9 mouse cellular contexts compared by ENCODE assay signal in genomic region chr4:131920141-131920594, GRCm38 (mm10). TPM values are rescaled to one million over a fixed set of nuclear protein-coding genes. Genes with fewer than 3 reads are reported as not detected.
A peak's percentile ranks its signal among the peaks of the same experiment; 100 is the strongest.
DNase-seq lines count a peak whose midpoint lies in the region; ATAC-seq and TF ChIP-seq lines count a peak whose summit lies in the region.
"Had no signal": no experiment of that assay in that cellular context is flagged by ENCODE, and none has a peak within 500 bp of the region (broad histone marks: within the 10 kb centered on the region; RNA-seq: fewer than 3 reads in every experiment).

No protein-coding gene starts in this region.

- peaks cover 87% of the 10 kb centered on the region for H3K27me3 ChIP-seq in forebrain, embryonic 14.5 days (replicated peaks; ENCODE audit: control insufficient read depth, insufficient read depth, low read length)
- peaks cover 95% of the 10 kb centered on the region for H3K27me3 ChIP-seq in hindbrain, embryonic 14.5 days (ENCODE audit: control insufficient read depth, insufficient read depth, low read length)
- peaks cover 99% of the 10 kb centered on the region for H3K27me3 ChIP-seq in liver, embryonic 13.5 days

- no peak for TF ChIP-seq CTCF in olfactory bulb, adult 2 months (IDR thresholded peaks at IDR 0.05; ENCODE audit: insufficient read depth, low read depth, low read length)

- no peak for TF ChIP-seq POLR2A in olfactory bulb, adult 2 months (IDR thresholded peaks at IDR 0.05; ENCODE audit: insufficient read depth, low read depth, low read length)

- under 1% methylated on average over 24 of the region's 51 CpGs for WGBS in forebrain, embryonic 14.5 days
- 5% methylated on average over 30 of the region's 51 CpGs for WGBS in hindbrain, embryonic 14.5 days
- 5% methylated on average over 39 of the region's 51 CpGs for WGBS in liver, embryonic 13.5 days (ENCODE audit: insufficient replicate concordance)
- WGBS in olfactory bulb, adult 2 months: 22% methylated on average over 51 of the region's 51 CpGs

- ATAC-seq in forebrain, embryonic 14.5 days: no peak
- no peak for ATAC-seq in hindbrain, embryonic 14.5 days (ENCODE audit: low FRiP score)
- ATAC-seq in liver, embryonic 13.5 days (ENCODE audit: low read depth): no peak

- H3K4me2 ChIP-seq in forebrain, embryonic 14.5 days (ENCODE audit: low read length): peak overlapping the region; percentile 67
- peak overlapping the region; percentile 83 for H3K4me2 ChIP-seq in hindbrain, embryonic 14.5 days (replicated peaks)
- peak overlapping the region; percentile 71 for H3K4me2 ChIP-seq in liver, embryonic 13.5 days

- no peak overlapping the region for H3K27ac ChIP-seq in forebrain, embryonic 14.5 days (ENCODE audit: low read depth, low read length)
- no peak overlapping the region for H3K27ac ChIP-seq in hindbrain, embryonic 14.5 days
- peak overlapping the region; percentile 39; the same call in 1 of the 2 replicates for H3K27ac ChIP-seq in liver, embryonic 13.5 days
- no peak overlapping the region for H3K27ac ChIP-seq in olfactory bulb, adult 2 months (ENCODE audit: insufficient read depth, low read depth, low read length)

- peak; percentile 46 to 54 for DNase-seq in lung, adult 18-20 months
- DNase-seq in lung, postnatal 25 days (ENCODE audit: low spot score): no peak
- peak; percentile 31 for DNase-seq in forebrain, embryonic 14.5 days (ENCODE audit: low spot score)
- DNase-seq in hindbrain, embryonic 14.5 days (ENCODE audit: low spot score): no peak
- DNase-seq in liver, embryonic 13.5 days: no peak
- no peak for DNase-seq in cerebellum, postnatal 25 days
- no peak for DNase-seq in layer of hippocampus, adult 8-10 months (ENCODE audit: low spot score in 2 of 2)

- peak overlapping the region; percentile 42 for H3K4me3 ChIP-seq in forebrain, embryonic 14.5 days (ENCODE audit: low read depth, low read length)
- peak overlapping the region; percentile 47 for H3K4me3 ChIP-seq in hindbrain, embryonic 14.5 days (replicated peaks; ENCODE audit: low read length)
- H3K4me3 ChIP-seq in liver, embryonic 13.5 days (replicated peaks): peak overlapping the region; percentile 59
- H3K4me3 ChIP-seq in olfactory bulb, adult 2 months (ENCODE audit: insufficient read depth, low read depth, low read length): peak overlapping the region; percentile 39; the same call in 1 of the 2 replicates

- no peak overlapping the region; the same call in 1 of the 2 replicates for H3K9ac ChIP-seq in forebrain, embryonic 14.5 days (ENCODE audit: low read length)
- H3K9ac ChIP-seq in hindbrain, embryonic 14.5 days: no peak overlapping the region
- no peak overlapping the region; the same call in 1 of the 2 replicates for H3K9ac ChIP-seq in liver, embryonic 13.5 days

- peaks cover 21% of the 10 kb centered on the region for H3K4me1 ChIP-seq in forebrain, embryonic 14.5 days (ENCODE audit: control insufficient read depth, insufficient read depth, low read length)
- peaks cover 21% of the 10 kb centered on the region for H3K4me1 ChIP-seq in hindbrain, embryonic 14.5 days (replicated peaks; ENCODE audit: control insufficient read depth, insufficient read depth, low read length)
- peaks cover 66% of the 10 kb centered on the region for H3K4me1 ChIP-seq in liver, embryonic 13.5 days (replicated peaks)
- H3K4me1 ChIP-seq in olfactory bulb, adult 2 months (ENCODE audit: control insufficient read depth, insufficient read depth, low read length): peaks cover 30% of the 10 kb centered on the region

- H3K9me3 ChIP-seq in forebrain, embryonic 14.5 days (replicated peaks; ENCODE audit: control insufficient read depth, low read length): no peaks in the 10 kb centered on the region
- no peaks in the 10 kb centered on the region for H3K9me3 ChIP-seq in hindbrain, embryonic 14.5 days (ENCODE audit: control insufficient read depth, low read length)
- no peaks in the 10 kb centered on the region for H3K9me3 ChIP-seq in liver, embryonic 13.5 days (replicated peaks)

- H3K36me3 ChIP-seq in forebrain, embryonic 14.5 days (ENCODE audit: control insufficient read depth, insufficient read depth, low read length): peaks cover 6% of the 10 kb centered on the region
- peaks cover 22% of the 10 kb centered on the region for H3K36me3 ChIP-seq in hindbrain, embryonic 14.5 days (replicated peaks; ENCODE audit: control insufficient read depth, insufficient read depth)
- peaks cover 37% of the 10 kb centered on the region for H3K36me3 ChIP-seq in liver, embryonic 13.5 days

RNA-seq across cellular contexts. Expression of gene Tmem200b, which starts 1.4 kb away (rescaled TPM):
- not detected in 2 replicates for polyA plus RNA-seq in forebrain, embryonic 14.5 days (2014; fragmentation: Nextera tagmentation; extraction: Ambion mirVana)
- polyA plus RNA-seq in hindbrain, embryonic 14.5 days (2014; fragmentation: Nextera tagmentation; extraction: Ambion mirVana): 0.19 and 0.20 TPM in 2 replicates
- polyA plus RNA-seq in liver, embryonic 13.5 days (2015; fragmentation: Nextera tagmentation; extraction: Ambion mirVana): 0.15 and 0.25 TPM in 2 replicates
- not detected in 2 replicates for polyA plus RNA-seq in olfactory bulb, adult 2 months (2012; ENCODE audit: insufficient read depth, insufficient read length, low replicate concordance, missing spikeins)
- total RNA-seq in layer of hippocampus, adult 8-10 months (2022): 1 to 10 TPM; 2.1 to 3.8 (median 3.2) TPM
- total RNA-seq: MEL had no signal

RNA-seq across cellular contexts. Expression of gene Srsf4, which starts 46.8 kb away (rescaled TPM):
- 109 and 132 TPM in 2 replicates for polyA plus RNA-seq in forebrain, embryonic 14.5 days (2014; fragmentation: Nextera tagmentation; extraction: Ambion mirVana)
- 87.0 and 94.2 TPM in 2 replicates for polyA plus RNA-seq in hindbrain, embryonic 14.5 days (2014; fragmentation: Nextera tagmentation; extraction: Ambion mirVana)
- polyA plus RNA-seq in liver, embryonic 13.5 days (2015; fragmentation: Nextera tagmentation; extraction: Ambion mirVana): 69.1 and 75.4 TPM in 2 replicates
- polyA plus RNA-seq in olfactory bulb, adult 2 months (2012; ENCODE audit: insufficient read depth, insufficient read length, low replicate concordance, missing spikeins): not detected in 2 replicates
- 10 to 100 TPM; 62.6 to 72.1 (median 65.8) TPM for total RNA-seq in layer of hippocampus, adult 8-10 months (2022)

Comparison
In these comparisons a context has a peak if more than half of its experiments do, and no peak if none do; other contexts are left out.
1. DNase-seq: peak in lung, adult 18-20 months (2 of 2) and forebrain, embryonic 14.5 days (single experiment); none in lung, postnatal 25 days (single experiment), hindbrain, embryonic 14.5 days (single experiment), liver, embryonic 13.5 days (single experiment), cerebellum, postnatal 25 days (0 of 2) and layer of hippocampus, adult 8-10 months (0 of 2).
2. Peak in every context shown above with its lines, with median percentiles within 50 percentile points of each other: H3K4me2 ChIP-seq and H3K4me3 ChIP-seq.